Mouse (Mus musculus): Measurements from ENCODE around the gene Fam169b.

Gene Fam169b

DNA sequence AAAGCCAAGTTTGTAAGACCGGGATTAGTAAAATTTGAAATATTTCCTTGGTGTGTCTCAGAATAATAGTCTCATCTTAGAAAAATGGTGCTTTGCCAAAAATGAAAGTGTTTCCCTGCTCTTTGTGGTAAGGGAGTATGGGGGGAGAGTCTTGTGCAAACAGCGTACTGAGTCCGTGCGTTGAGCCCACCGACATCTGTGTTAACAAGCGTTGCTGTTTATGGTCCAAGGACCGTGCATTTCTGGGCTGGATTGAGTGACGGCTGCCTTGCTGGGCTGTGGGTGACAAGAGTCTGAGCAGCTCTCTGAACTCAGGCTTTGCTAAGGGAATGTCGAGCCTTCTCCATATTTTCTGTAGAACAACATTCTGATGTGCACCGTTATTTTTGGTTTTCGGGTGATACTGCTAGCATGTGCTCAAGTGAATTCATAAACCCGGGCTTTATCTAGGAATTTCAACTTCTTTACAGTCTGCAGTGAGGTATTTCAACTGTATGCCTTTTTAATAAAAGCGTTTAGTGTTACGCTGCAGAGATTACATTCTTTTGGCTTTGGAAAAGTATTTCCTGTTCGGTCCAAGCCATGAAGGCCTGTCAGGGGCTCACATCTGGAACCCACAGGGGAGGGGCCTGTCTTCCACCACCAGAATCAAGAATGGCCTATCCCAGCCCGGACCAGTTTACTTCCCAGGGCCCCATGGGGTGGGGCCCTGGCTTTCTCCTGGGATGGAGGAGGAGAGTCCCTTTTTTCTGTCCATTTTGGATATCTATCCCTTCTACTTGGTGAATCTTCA lies 20.6 kb downstream of the Fam169b start:
- TF ChIP-seq GATA4 (IDR thresholded peaks at IDR 0.05; ENCODE audit: insufficient replicate concordance, low read length) = no peak

DNA sequence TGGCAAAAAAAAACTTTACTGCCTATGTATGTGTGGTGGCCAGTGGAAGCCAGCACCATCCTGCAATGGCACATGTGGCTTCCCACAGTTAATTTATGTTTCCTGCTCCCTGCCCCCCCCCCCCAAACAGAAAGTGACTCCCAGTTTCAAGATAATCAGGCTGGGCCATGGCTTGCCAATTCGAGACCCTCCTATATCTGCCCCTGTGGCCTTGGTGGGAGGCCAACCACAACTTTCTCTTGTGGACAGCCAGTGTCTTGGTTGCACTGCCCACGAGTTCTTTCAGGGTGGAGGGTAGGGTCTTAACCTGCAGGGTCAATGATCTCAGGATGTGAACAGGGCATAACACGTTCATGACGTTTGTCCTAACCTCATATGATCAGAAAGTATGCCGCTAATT lies 22.8 kb downstream of the Fam169b start:
- TF ChIP-seq GATA4 (IDR thresholded peaks at IDR 0.05; ENCODE audit: insufficient replicate concordance, low read length) = no peak

DNA sequence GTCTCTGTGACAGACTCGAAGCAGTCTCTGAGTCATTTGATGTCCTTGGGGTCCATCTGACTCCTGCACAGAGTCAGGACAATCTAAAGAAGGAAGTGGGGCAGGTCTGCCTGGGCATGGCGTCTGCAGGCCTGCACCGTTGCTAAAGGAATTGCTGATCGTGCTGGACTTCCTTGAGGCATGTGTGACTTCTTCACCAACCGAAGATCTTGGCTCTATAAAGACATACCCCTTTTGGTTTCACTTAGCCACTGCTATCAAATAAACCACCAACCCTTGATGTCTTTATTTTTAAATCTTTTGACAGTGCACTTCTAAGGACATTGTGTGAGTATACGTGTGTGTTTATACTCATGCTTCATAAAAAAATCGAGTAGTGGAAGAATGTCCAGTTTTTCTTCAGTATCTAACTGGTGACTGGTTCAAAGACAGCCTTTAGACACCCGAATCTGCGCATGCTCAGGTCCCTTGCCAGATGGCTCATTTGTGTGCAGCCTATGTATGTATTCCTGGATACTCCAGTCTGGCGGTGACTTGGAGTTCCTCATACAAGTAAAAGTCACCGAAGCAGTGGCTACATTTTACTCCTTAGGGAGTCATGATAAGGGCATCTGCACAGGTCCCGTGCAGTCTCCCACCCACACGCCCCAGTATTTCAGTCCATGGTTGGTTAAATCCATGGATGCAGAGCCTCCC lies 24.9 kb downstream of the Fam169b start:
- TF ChIP-seq GATA4 (IDR thresholded peaks at IDR 0.05; ENCODE audit: insufficient replicate concordance, low read length) = no peak

DNA sequence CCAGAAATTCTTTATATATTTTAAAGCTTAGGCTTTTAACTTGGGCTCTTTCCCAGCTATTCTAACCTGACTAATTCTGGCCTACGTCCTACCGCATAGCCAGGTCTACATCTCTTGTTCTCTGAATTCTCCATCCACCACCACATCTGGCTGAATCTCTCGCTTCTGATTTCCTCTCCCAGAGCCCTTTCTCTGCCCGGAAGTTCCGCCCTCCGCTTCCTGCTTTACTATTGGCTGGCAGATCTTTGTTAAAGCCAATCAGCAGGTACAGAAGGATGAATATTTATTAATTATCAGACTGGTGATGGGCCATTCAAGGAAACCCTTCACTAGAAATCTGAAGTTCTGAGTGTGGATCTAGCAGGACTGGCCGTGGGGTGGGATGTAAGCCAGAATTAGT lies 27.5 kb downstream of the Fam169b start:
- TF ChIP-seq GATA4 (IDR thresholded peaks at IDR 0.05; ENCODE audit: insufficient replicate concordance, low read length) = no peak

DNA sequence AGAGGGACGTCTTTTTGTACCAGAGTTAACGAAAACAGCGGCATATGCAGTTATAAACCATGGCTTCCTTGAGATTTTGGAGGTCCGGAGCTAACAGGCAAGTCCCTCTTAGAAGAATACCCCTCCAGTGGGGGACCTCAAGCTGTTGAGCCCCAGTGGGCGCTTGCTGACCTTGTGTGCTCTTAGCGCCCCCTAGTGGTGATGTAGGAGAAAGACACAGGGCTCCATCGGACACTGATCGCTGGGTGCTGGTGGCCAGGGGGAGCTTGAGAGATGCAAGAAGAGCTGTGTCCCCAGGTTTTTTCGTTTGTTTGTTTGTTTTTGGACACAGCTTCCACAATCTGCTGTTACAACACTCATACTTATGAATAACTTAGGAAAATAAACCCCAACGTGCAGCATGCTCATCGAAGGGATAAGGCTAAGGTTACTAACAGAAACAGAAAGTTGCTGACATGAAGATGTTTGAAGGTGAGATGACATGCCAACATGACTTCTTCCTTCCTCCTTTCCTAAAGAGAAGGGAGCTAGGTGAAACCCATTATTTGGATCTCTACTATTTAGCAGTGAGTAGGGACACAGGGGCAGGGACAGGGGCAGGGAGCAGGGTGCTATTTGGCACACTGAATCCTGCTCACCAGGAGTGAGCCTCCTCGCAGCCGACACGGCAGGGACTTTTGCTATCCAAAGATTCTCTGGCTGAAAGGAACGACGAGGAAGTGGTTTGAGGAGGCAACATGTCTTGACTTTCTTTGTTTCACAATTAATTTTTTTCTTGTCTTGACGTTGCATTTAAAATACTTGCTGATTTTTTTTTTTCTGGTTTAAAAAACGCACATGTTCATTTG lies 29.2 kb downstream of the Fam169b start:
- TF ChIP-seq GATA4 (IDR thresholded peaks at IDR 0.05; ENCODE audit: insufficient replicate concordance, low read length) = no peak

DNA sequence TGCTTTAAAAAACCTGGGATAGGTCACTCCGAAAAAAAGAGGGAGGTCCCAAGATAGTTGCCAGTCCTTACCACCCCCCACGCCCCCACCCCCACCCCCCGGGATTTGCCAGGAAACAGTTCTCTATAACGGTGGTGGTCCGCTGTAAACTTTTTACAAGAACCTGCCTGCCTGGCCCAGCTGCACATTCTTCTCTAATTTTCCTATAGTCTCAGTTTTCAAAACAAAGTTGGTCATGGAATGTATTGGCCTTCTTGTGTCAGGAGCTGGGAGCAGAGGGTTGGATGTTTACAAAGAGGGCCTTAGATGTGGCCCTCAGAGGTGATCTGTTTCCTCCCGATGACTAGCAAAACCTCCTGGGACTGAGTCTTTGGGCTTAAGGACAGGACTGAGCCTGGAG lies 30.0 kb downstream of the Fam169b start:
- TF ChIP-seq GATA4 (IDR thresholded peaks at IDR 0.05; ENCODE audit: insufficient replicate concordance, low read length) = no peak

DNA sequence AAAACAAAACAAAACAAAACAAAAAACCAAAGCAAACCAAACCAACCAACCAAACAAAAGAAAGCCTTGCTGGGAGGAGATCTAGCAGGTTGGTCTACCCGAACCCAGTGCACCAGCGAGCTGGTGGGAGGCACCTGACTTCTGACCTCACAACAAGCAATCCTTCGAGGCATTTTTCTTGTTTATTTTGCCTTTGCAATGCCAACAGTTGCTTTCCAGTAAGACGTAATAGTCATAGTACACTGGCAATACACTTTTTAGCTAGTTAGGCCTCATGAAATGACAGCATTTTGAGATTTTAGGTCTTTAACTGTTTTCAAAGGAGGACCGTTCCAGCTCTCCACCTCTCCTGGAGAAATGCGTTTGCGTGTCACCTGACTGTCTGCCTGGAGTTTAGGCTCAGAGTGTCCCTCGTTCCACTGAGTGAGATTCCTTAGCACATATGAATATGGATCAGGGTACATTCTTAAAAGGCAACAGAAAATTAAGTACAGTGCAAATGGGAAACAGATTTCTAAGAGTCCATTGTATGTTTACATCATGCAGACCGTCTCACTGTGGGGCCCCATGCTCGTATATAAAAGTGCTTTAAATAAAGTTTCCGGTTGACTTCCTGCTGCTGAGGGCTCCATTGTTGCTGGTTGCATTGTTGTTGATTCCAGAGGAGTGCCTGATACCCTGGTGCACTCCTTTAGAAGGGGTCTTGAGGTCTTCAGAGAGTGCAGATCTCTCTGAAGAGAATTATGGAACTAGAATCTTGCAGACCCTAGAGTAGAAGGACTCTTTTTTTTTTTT lies 32.3 kb downstream of the Fam169b start:
- no peak for TF ChIP-seq GATA4 (IDR thresholded peaks at IDR 0.05; ENCODE audit: insufficient replicate concordance, low read length)

DNA sequence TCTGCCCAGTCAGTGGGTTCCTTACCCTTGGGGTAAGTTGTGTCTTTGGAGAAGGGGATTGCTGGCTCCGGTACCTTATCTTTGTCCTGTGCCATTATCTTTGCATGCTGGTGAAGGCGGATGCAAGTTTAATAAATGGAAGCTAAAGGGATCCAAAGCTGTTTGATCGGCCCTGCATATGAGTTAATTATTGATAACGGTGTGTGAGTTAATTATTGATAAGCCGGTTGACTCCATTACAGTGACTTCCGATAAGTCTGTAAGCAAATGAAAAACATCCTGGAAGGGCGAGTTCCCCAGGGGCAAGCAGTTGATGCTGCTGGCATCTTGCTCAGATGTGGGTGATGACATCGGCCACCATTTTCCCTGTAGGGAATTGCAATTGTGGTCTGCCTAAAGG lies 33.1 kb downstream of the Fam169b start:
- no peak for TF ChIP-seq GATA4 (IDR thresholded peaks at IDR 0.05; ENCODE audit: insufficient replicate concordance, low read length)

DNA sequence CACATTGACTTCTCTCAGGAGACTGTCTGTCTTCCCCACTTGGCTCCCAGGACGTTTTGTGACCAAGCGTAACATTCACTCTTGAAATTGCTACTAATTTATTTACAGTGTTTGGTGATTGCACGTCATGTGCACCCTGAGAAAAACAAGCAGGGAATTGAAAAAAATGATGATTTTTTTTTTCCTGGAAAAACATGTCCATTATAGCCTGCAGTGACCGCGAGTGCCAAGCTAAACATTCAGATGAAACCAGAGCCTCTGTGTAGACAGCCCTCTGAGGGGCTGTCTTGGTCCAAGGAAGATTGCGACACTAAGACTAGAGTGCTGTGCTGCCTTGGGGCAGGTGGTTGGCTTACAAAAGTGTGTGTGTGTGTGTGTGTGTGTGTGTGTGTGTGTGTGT lies 37.8 kb downstream of the Fam169b start:
- TF ChIP-seq GATA4 (IDR thresholded peaks at IDR 0.05; ENCODE audit: insufficient replicate concordance, low read length) = no peak

DNA sequence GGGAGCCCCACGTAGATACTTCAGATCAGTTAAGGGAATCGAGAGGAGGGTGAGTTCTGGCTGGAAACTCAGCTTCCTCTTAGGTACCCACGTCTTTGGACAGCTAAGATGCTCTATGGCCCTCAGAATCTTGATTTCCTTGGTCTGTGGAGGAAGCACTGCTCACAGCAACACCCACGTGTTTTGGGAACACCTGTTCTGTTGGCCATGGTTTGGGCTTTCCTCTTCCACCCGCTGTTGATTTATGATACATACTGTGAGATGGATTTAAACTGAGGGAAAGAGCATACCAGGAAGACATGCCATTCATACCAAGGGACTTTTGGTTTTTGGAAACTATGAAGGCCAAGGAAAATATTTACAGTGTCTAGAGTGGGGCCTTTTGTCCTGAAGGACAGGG lies 38.8 kb downstream of the Fam169b start:
- no peak for TF ChIP-seq GATA4 (IDR thresholded peaks at IDR 0.05; ENCODE audit: insufficient replicate concordance, low read length)

DNA sequence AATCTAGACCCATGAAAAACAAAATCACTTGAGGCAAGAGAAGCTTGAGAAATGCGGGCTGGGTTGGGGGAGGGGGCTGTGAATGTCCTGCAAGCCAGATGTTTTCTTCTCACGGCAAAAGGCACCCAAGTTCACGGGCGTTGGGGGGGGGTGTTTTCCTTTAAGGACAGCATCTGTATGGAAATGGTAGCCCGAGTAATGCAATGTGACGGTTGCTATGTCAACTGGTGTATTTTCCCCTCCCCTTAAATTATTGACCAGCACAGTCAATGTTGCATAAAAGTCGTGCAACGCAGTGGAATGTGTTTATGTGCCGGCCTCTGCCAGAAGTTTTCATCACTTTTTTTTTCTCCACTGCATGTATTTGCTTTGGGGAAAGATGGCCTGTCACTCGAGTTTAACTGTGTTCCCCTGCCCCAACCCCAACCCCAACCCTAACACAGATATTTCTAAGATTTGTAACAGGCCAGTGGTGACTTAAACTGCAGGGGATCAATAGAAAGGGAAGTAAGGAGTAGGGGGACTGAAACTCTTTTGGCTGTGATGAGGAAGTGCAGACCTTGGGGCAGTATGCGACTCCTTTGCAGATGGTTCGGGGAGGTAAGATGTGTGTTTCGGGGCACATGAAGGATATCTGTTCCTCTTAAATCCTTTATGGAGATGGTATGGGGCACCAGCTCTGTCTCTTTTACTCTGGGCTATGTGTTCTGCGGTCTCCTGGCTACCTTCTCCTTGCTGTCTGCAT lies 39.6 kb downstream of the Fam169b start:
- TF ChIP-seq GATA4 (IDR thresholded peaks at IDR 0.05; ENCODE audit: insufficient replicate concordance, low read length) = no peak

DNA sequence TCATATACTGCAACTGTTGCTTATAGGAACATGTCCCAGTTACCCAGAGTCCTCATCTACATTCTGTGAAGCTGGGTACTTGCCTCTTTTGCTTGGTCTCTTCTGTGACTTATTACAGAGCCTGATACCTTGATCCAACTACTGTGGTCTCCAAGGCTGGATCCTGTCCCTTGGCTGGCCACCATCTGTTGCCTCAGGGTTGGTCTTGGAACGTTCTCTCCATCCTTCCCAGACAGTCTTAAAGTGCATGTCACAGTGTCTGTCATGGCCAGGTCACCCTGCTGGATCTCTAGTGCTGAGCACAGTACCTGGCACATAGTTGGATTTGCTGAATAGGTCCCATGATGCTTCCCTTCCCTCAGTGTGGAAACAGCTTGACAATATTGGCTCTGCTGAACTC lies 40.6 kb downstream of the Fam169b start:
- no peak for TF ChIP-seq GATA4 (IDR thresholded peaks at IDR 0.05; ENCODE audit: insufficient replicate concordance, low read length)

DNA sequence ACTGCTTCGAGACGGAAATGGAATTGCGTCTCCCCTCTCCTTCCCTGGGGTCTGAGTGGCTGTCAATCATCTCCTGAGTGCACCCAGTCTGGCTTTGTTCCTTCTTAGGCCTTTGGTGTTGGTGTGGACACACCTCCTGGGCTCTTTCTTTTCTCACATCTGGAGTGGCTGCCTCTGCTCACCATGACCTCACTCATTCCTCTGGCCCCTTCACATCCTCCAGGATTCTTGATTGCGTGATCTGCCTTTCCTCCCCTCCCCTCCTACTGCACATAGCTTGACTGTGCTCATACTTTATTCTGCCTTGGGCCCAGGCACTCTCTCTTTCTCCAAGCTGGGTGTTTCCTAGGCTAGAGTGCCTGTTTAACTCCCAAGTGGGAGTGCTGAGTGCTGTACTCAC lies 41.4 kb downstream of the Fam169b start:
- TF ChIP-seq GATA4 (IDR thresholded peaks at IDR 0.05; ENCODE audit: insufficient replicate concordance, low read length) = no peak

All from liver, adult (tissue).